Mouse (Mus musculus) forebrain, embryonic 16.5 days (tissue): ENCODE data around the gene Trmt61a. TPM values are rescaled to one million over a fixed set of nuclear protein-coding genes. Genes with fewer than 3 reads are reported as not detected.

Experiments
- ATAC-seq: fragments of 200-750 bp; cut with Nextera tagmentation; 2 replicates; pipeline ENCODE4 v1.8.0; 2017; ENCODE audit warnings: mild to moderate bottlenecking, moderate library complexity
- H3K27ac ChIP-seq: fragments of 300-500 bp; sonication (generic); 2 replicates; pipeline ENCODE4 v1.5.1; 2014; ENCODE audit warnings: low read length, control low read depth
- H3K27me3 ChIP-seq: fragments of 300-500 bp; sonication (generic); replicated peaks from 2 replicates; pipeline ENCODE4 v1.6.1; 2014; ENCODE audit warnings: low read length; ENCODE audit not compliant: control insufficient read depth, insufficient read depth
- H3K36me3 ChIP-seq: fragments of 300-500 bp; sonication (generic); 2 replicates; pipeline ENCODE4 v1.6.1; 2014; ENCODE audit not compliant: control insufficient read depth, insufficient read depth
- H3K4me1 ChIP-seq: fragments of 300-500 bp; sonication (generic); replicated peaks from 2 replicates; pipeline ENCODE4 v1.6.1; 2014; ENCODE audit warnings: low read length; ENCODE audit not compliant: control insufficient read depth, insufficient read depth
- H3K4me2 ChIP-seq: fragments of 300-500 bp; sonication (generic); 2 replicates; pipeline ENCODE4 v1.6.1; 2014; ENCODE audit warnings: mild to moderate bottlenecking, low read length, control low read depth
- H3K4me3 ChIP-seq: fragments of 300-500 bp; sonication (generic); replicated peaks from 2 replicates; pipeline ENCODE4 v1.5.1; 2014; ENCODE audit warnings: mild to moderate bottlenecking, low read length, control low read depth
- H3K9ac ChIP-seq: fragments of 300-500 bp; sonication (generic); replicated peaks from 2 replicates; pipeline ENCODE4 v1.6.1; 2014; ENCODE audit warnings: low read depth, low read length, control low read depth
- H3K9me3 ChIP-seq: fragments of 300-500 bp; sonication (generic); 2 replicates; pipeline ENCODE4 v1.6.1; 2016; ENCODE audit warnings: low read length; ENCODE audit not compliant: control insufficient read depth
- WGBS: fragments of 180-500 bp; shearing (Covaris S2); extraction: QIAGEN DNeasy Blood & Tissue Kit; methylation state at CpG from one replicate; pipeline ENCODE4 v1.1.7; 2014; 5-methylcytosine and 5-hydroxymethylcytosine counted together
- polyA plus RNA-seq: library from polyadenylated mRNA; unstranded; fragments of >200 nt; fragmentation: Nextera tagmentation; extraction: Ambion mirVana; gene quantifications from 2 replicates; pipeline ENCODE4 v1.2.1, GENCODE M21; 2015

Trmt61a gene
- polyA plus RNA-seq, 1 experiment from 2014 or later: 12.6 TPM

- Histone ChIP-seq H3K9me3 (no peaks in the 10 kb centered on the region), H3K4me3 (no peak overlapping the region), H3K9ac (peak overlapping the region; percentile 45), H3K27ac (peak overlapping the region; percentile 91), H3K4me2 (peak overlapping the region; percentile 43), H3K27me3 (no peaks in the 10 kb centered on the region), H3K4me1 (peaks cover 40% of the 10 kb centered on the region), H3K36me3 (no peaks in the 10 kb centered on the region)
- peak; percentile 86 for ATAC-seq
- WGBS: 3% methylated on average over 18 of the region's 18 CpGs
Observed at GRCm38 (mm10) chr12:111693341-111694270, 15.7 kb downstream of the Trmt61a start.

DNA sequence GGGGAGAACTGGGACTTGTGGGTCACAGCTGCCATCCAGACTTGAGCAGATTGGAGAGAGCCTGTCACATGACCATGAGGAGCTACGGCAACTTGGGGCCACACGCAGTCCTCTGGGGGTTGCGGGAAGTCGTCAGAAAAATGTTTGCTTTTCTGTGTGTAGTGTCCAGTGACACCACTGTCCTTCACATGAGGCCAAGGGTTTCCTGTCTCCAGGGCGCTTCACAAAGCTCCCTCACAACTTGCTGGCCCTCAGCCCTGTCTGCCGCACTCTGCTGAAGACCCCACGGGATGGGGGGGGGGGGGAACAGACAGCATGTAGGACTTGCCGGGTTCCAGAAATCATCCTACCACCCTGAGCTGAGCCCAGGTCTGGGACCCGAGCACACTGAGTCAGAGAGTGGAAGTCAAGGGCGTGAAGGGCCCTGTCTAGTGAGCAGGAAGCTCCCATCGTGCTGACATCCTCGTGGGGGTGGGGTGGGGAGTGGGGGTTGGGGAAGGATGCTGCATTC is 16.4 kb downstream of the Trmt61a start:
- 2% methylated on average over 12 of the region's 12 CpGs for WGBS
- no peaks in the 10 kb centered on the region for H3K36me3 ChIP-seq
- H3K27me3 ChIP-seq: no peaks in the 10 kb centered on the region
- peak overlapping the region; percentile 45 for H3K9ac ChIP-seq
- peak; percentile 19 for ATAC-seq
- no peaks in the 10 kb centered on the region for H3K9me3 ChIP-seq
- peaks cover 40% of the 10 kb centered on the region for H3K4me1 ChIP-seq
- no peak overlapping the region for H3K4me3 ChIP-seq
- H3K4me2 ChIP-seq: peak overlapping the region; percentile 43
- peak overlapping the region; percentile 91 for H3K27ac ChIP-seq

- peak; percentile 51 for ATAC-seq
- Histone ChIP-seq H3K4me3 (no peak overlapping the region), H3K9ac (peak overlapping the region; percentile 31), H3K27me3 (no peaks in the 10 kb centered on the region), H3K9me3 (no peaks in the 10 kb centered on the region), H3K36me3 (no peaks in the 10 kb centered on the region), H3K27ac (peak overlapping the region; percentile 91), H3K4me2 (peak overlapping the region; percentile 43; the same call in 1 of the 2 replicates), H3K4me1 (peaks cover 40% of the 10 kb centered on the region)
- 22% methylated on average over 13 of the region's 13 CpGs for WGBS
Observed at GRCm38 (mm10) chr12:111694880-111695804, 17.2 kb downstream of the Trmt61a start.

- H3K36me3 ChIP-seq: no peaks in the 10 kb centered on the region
- no peak overlapping the region for H3K4me3 ChIP-seq
- H3K27me3 ChIP-seq: no peaks in the 10 kb centered on the region
- H3K9ac ChIP-seq: no peak overlapping the region
- H3K4me2 ChIP-seq: no peak overlapping the region
- 19% methylated on average over 6 of the region's 6 CpGs for WGBS
- H3K9me3 ChIP-seq: no peaks in the 10 kb centered on the region
- ATAC-seq: no peak
- peak overlapping the region; percentile 91 for H3K27ac ChIP-seq
- H3K4me1 ChIP-seq: peaks cover 40% of the 10 kb centered on the region
Observed at GRCm38 (mm10) chr12:111696239-111696638, 18.3 kb downstream of the Trmt61a start.

- H3K4me3 ChIP-seq: no peak overlapping the region
- no peaks in the 10 kb centered on the region for H3K9me3 ChIP-seq
- H3K4me2 ChIP-seq: no peak overlapping the region
- no peaks in the 10 kb centered on the region for H3K36me3 ChIP-seq
- H3K27ac ChIP-seq: no peak overlapping the region
- no peaks in the 10 kb centered on the region for H3K27me3 ChIP-seq
- 0 out of 2 replicates have a peak overlapping the region, but pooled peaks have one; percentile 6 for H3K9ac ChIP-seq
- WGBS: 80% methylated on average over 4 of the region's 4 CpGs
- no peak for ATAC-seq
- peaks cover 32% of the 10 kb centered on the region for H3K4me1 ChIP-seq
Observed at GRCm38 (mm10) chr12:111697708-111698107, 19.8 kb downstream of the Trmt61a start.

DNA sequence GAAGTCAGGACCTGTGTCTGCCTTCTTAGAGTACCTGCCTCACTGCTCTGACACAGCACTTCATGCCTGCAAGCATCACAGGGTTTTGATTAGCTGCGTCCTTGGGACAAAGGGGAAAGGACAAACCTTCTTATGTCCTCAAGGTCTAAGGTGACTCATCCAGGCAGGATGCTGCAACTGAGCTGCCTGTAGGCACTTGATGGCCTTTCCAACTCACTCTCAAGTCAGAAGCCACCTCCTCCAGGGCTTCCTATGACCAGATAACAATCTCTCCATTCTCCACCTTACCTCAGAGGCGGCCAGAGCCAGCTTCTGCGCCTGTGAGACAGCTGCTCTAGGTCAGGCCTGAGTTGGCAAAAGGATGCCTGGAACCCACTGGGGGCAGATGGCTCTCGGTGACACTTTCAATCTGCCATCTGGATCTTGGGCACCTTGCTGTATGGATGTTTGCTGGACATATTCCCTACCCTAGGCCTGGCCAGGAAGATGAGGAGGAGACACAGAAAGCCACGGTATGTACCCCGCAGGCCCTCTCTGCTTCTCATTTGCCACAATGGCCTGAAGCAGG is 20.5 kb downstream of the Trmt61a start:
- no peak overlapping the region for H3K27ac ChIP-seq
- 82% methylated on average over 6 of the region's 6 CpGs for WGBS
- no peaks in the 10 kb centered on the region for H3K9me3 ChIP-seq
- H3K4me2 ChIP-seq: no peak overlapping the region
- ATAC-seq: no peak
- peaks cover 26% of the 10 kb centered on the region for H3K4me1 ChIP-seq
- no peaks in the 10 kb centered on the region for H3K27me3 ChIP-seq
- H3K36me3 ChIP-seq: no peaks in the 10 kb centered on the region
- H3K4me3 ChIP-seq: no peak overlapping the region
- H3K9ac ChIP-seq: 0 out of 2 replicates have a peak overlapping the region, but pooled peaks have one; percentile 26

- H3K27ac ChIP-seq: no peak overlapping the region
- no peak overlapping the region for H3K4me2 ChIP-seq
- no peak for ATAC-seq
- no peaks in the 10 kb centered on the region for H3K27me3 ChIP-seq
- H3K9me3 ChIP-seq: no peaks in the 10 kb centered on the region
- H3K9ac ChIP-seq: no peak overlapping the region
- 81% methylated on average over 4 of the region's 4 CpGs for WGBS
- H3K4me3 ChIP-seq: no peak overlapping the region
- H3K36me3 ChIP-seq: no peaks in the 10 kb centered on the region
- peaks cover 15% of the 10 kb centered on the region for H3K4me1 ChIP-seq
Observed at GRCm38 (mm10) chr12:111699542-111699941, 21.6 kb downstream of the Trmt61a start.

- no peaks in the 10 kb centered on the region for H3K36me3 ChIP-seq
Observed at GRCm38 (mm10) chr12:111700920-111701458, 23.1 kb downstream of the Trmt61a start.

More at GRCm38 (mm10) chr12:111700920-111701458, 23.1 kb downstream of the Trmt61a start:
- no peaks in the 10 kb centered on the region for H3K9me3 ChIP-seq
- H3K27ac ChIP-seq: no peak overlapping the region
- WGBS: 74% methylated on average over 9 of the region's 9 CpGs
- H3K9ac ChIP-seq: no peak overlapping the region
- H3K4me2 ChIP-seq: no peak overlapping the region
- no peak overlapping the region for H3K4me3 ChIP-seq
- no peaks in the 10 kb centered on the region for H3K27me3 ChIP-seq
- H3K4me1 ChIP-seq: peaks cover 3% of the 10 kb centered on the region; the same call in 1 of the 2 replicates
- no peak for ATAC-seq
